Mouse (Mus musculus) duodenum, adult 2 months (tissue): ENCODE measurements around the gene Fbxo4. TPM values are rescaled to one million over a fixed set of nuclear protein-coding genes. Genes with fewer than 3 reads are reported as not detected.

ENCODE experiments used
- polyA plus RNA-seq: library from polyadenylated mRNA; depleted of rRNA; stranded (reverse); fragments of >200 nt; gene quantifications from 2 replicates; pipeline ENCODE4 v1.2.3, GENCODE M21; 2012; ENCODE audit warnings: low replicate concordance; rRNA removed

The Fbxo4 gene
- polyA plus RNA-seq, result 4.2 and 14.1 TPM in 2 replicates

GRCm38 (mm10) chr15:3979061-3979848, at the start of gene Fbxo4:
Gene Fbxo4 (minus strand): TSS chr15:3979573.

GRCm38 (mm10) chr15:4026231-4026773, 46.9 kb upstream of the Fbxo4 start, which contains the start of gene Oxct1:
Gene Oxct1 (plus strand): TSS chr15:4026383.

GRCm38 (mm10) chr15:3995448-3996266, 16.3 kb upstream of the Fbxo4 start, which contains the start of gene AW549877:
Gene AW549877 (minus strand): TSS chr15:3995744.

Other genes with a start within 250 kb of the Fbxo4 start
- gene AW549877, start 16.2 kb upstream of the Fbxo4 start, polyA plus RNA-seq, result 0.70 and 1.6 TPM in 2 replicates
- gene Oxct1, start 46.8 kb upstream of the Fbxo4 start, polyA plus RNA-seq, result 21.7 and 59.9 TPM in 2 replicates